22 mouse cellular contexts compared by ENCODE assay signal in the genomic region with DNA sequence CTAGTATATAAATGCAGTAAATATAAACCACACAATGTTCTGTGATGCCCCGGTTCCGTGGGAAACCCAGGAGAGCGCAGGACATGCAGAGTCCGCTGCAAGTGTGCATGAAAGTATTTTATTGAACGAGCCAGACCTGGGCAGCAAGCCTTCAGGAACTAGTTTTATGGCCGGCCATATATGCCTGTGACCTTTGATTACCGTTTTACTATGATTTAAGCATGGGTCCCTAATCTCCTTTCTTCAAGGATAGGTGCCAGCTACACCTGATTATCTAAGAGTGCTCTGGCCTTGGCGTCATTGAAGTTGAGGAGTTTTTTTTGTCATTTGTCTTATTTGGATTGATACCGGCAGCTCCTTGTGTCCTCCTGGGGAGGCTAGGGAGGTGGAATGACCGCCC.
"Had no signal": no experiment of that assay in that cellular context is flagged by ENCODE, and none has a peak within 500 bp of the region (broad histone marks: within the 10 kb centered on the region; RNA-seq: fewer than 3 reads in every experiment).

No protein-coding gene starts in this region.

- H3K36me3 ChIP-seq: lung, embryonic 15.5 days; midbrain, embryonic 13.5 days; midbrain, embryonic 15.5 days; neural tube, embryonic 12.5 days; stomach, embryonic 15.5 days had no signal

- H3K9ac ChIP-seq: liver, postnatal 0 days; lung, embryonic 15.5 days; midbrain, embryonic 13.5 days; midbrain, embryonic 15.5 days; neural tube, embryonic 12.5 days; stomach, embryonic 15.5 days had no signal

- H3K4me2 ChIP-seq: lung, embryonic 15.5 days; midbrain, embryonic 11.5 days; midbrain, embryonic 13.5 days; midbrain, embryonic 15.5 days; neural tube, embryonic 12.5 days; stomach, embryonic 15.5 days had no signal

- H3K27ac ChIP-seq: lung, embryonic 15.5 days; macrophage; midbrain, embryonic 13.5 days; midbrain, embryonic 15.5 days; neural tube, embryonic 12.5 days; stomach, embryonic 15.5 days; stomach, postnatal 0 days had no signal

- ATAC-seq: liver, postnatal 0 days; lung, postnatal 0 days; midbrain, embryonic 13.5 days; midbrain, embryonic 15.5 days had no signal

- H3K27me3 ChIP-seq: lung, embryonic 15.5 days; megakaryocyte, embryonic 14.5 days; midbrain, embryonic 13.5 days; midbrain, embryonic 15.5 days; neural tube, embryonic 12.5 days; stomach, embryonic 15.5 days had no signal

- H3K9me3 ChIP-seq: lung, embryonic 15.5 days; midbrain, embryonic 13.5 days; midbrain, embryonic 15.5 days; neural tube, embryonic 12.5 days; stomach, embryonic 15.5 days had no signal

- H3K4me1 ChIP-seq: lung, embryonic 15.5 days; megakaryocyte, embryonic 14.5 days; midbrain, embryonic 13.5 days; midbrain, embryonic 15.5 days; neural tube, embryonic 12.5 days; stomach, embryonic 15.5 days had no signal

- DNase-seq: liver, postnatal 0 days; lung, adult 2 months; lung, postnatal 14 days; lung, postnatal 36 days; retina, postnatal 1 day; right cerebral cortex, adult 18-20 months; right cerebral cortex, postnatal 25 days; right cerebral cortex, postnatal 4 days; spleen, adult 18-20 months; thymus, adult 2 months; thymus, postnatal 25 days; thymus, postnatal 4 days had no signal

- H3K4me3 ChIP-seq: lung, embryonic 15.5 days; megakaryocyte, embryonic 14.5 days; midbrain, embryonic 13.5 days; midbrain, embryonic 15.5 days; neural tube, embryonic 12.5 days; stomach, embryonic 15.5 days had no signal
